Mouse (Mus musculus) T-helper 2 cell (primary cell): ENCODE measurements around the gene Amer3.
"Not testable (repeated sequence)": the region's sequence is repeated elsewhere in the genome, so short reads cannot be mapped to it uniquely, and the experiment has no call there.

Source experiments
- in situ Hi-C: fragments of 300-600 bp; cut with MboI, MseI; formaldehyde crosslinking; loops from one replicate; pipeline ENCODE4 v1.15.1; 2025; ENCODE audit warnings: high pct_unique_total_duplicates

Gene Amer3

DNA sequence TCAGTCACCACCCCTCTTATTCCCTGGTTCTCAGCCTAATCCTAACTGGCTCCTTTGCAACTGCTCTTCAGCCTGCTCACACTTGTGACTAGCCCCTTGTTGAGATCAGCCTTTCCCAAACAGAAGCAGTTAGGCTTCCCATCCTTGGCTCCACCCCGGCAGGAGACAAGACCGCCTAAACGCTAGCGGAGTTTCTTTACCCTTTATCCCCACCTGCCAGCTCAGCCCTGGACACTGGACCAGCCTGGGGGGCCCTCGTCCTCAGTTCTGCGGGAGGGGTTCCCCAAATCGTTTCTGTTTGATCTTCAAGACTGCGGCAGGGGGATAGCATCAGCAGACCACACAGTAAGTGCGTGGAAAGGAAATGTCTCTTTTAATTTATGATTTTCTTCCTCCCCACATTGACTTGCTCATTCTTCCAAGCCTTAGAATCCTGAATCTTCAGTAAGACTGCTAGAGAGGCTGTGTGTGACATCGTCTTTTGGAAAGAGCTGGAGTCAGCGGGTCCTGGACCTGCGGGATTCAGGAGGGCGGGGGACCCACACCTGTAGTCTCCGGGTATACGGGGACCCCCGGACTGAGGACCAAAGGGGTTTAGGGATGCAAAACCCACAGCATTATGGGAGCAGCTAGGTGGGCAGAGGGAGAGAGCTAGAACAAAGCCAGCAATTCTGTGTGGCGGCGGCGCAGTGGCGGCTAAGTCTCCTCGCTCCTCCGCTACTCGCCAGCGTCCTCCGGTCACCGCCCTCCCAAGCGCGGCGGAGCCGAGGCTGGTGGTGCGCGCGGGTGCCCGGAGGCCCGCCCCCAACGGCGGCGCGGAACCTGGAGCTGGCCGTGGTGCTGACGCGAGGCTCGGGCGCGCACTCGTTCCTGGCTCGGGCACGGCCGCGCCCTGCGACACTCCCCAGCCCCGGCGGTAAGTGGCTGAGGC lies at the start of gene Amer3:
Amer3 (plus strand) TSS at position 807 of the 931 bp plus-strand sequence.
- in situ Hi-C loops: no loop called here

- in situ Hi-C loops: not testable (repeated sequence)
Observed at GRCm38 (mm10) chr1:34534574-34534973, 44.9 kb upstream of the Amer3 start.

- in situ Hi-C loops: not testable (repeated sequence)
Observed at GRCm38 (mm10) chr1:34535043-34535698, 44.3 kb upstream of the Amer3 start, which contains the start of gene Cfc1. Gene Cfc1, plus strand, starts transcription at chr1:34535648.

DNA sequence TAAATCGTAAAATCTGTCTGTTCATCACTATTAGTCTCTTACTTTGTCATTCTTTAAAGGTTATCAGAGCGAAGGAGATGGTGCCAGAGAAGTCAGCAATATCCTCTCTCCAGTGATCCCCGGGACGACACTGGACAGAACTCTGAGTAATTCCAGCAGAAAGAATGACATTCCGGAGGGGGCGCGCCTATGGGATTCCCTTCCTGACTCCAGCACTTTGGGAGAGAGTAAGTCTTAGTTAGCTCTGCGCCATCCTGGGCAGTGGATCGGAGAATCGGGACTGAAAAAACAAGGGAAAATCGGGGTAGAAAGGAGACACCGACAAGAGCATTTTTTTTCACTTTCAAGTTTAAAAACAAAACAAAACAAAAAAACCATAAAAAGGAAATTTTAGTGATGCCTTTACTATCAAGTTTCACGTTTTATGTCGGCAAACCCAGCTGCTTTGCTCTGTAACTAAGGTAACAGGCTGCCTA lies 43.1 kb upstream of the Amer3 start:
- in situ Hi-C loops: no loop called here

DNA sequence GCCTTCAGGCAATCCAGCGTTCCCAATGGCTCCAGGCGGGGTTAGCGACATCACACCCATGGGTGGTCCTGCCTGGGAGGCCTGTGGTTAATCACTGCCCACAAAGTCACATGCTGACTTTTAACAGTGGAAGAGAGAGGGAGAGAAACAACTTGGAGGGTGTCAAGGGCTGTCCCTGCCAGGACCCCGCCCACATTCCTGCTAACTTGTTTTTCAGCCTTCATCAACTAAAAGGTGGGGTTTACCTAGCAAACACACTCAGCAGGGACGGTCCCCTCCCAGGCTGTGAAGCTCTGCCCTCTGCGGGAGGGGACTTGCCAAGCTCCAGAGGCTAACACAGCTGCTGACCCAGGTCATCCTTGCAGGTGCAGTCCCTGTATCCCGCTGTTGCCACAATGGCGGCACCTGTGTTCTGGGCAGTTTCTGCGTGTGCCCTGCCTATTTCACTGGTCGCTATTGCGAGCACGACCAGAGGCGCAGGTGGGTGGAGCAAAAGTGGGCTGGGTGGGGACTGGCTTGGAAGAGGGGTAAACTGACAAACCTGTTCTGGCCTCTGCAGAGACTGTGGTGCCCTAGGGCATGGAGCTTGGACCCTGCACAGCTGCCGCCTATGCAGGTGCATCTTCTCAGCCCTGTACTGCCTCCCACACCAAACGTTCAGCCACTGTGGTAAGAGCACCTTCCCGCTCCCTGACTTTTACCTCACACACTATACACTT lies 42.5 kb upstream of the Amer3 start:
- in situ Hi-C loops: no loop called here

DNA sequence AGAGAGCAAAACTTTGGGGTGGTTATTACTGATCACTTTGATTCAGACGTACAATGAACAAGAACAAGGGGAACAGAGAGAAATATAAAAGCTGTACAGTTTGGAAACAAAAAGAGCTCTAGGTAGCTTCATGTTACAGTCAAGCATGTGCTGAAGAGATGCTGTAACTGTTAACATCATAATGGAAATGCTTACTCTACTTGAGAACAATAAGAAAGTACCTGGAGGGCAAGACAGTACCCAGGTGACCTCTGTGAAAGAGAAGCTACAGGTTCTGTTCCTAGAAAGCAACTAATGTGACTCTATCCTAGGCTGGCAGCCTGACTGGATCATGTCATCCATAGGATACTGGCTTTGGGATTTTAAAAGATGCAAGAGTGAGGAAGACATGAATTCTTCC lies 32.4 kb upstream of the Amer3 start:
- in situ Hi-C loops: no loop called here

GRCm38 (mm10) chr1:34553690-34554089 lies 25.8 kb upstream of the Amer3 start:
- in situ Hi-C loops: no loop called here

DNA sequence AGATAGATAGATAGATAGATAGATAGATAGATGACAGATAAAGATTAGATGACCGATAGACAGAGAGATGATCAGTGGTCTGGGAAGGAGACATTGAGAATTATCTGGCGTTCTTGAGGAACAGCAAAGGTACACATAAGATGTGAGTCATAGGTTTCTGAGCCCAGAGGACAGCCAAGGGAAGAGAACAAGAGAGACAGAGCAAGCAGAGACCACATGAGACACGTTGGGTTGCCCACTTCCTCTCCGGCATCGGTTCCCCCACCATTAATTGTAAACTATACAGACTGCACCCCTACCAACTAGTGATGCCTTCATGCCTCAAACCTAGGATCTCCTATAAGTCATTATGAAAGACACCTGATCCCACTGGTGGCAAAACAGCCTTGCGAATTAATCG lies 25.2 kb upstream of the Amer3 start:
- in situ Hi-C loops: no loop called here

DNA sequence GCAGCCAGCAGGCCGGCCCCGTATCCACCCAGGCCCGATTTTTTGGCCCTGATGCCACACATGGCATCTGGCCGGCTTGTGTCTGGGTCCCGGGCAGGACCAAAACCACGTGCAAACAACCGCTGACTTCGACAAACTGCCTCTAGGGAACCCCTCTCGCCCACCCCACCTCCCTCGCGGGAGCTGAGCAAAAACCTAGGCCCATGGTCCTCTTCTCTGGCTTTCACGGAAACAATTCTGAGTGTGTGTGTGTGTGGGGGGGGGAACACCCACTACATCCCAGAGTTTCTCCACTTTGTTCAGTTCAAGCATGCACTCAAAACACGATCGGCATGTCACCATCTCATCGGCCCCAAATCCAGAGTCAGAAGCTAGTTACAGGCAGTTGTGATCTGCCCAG lies 18.6 kb upstream of the Amer3 start, which contains the start of gene Prss40:
Prss40 (minus strand) TSS at position 101 of the 400 bp plus-strand sequence.
- in situ Hi-C loops: no loop called here

DNA sequence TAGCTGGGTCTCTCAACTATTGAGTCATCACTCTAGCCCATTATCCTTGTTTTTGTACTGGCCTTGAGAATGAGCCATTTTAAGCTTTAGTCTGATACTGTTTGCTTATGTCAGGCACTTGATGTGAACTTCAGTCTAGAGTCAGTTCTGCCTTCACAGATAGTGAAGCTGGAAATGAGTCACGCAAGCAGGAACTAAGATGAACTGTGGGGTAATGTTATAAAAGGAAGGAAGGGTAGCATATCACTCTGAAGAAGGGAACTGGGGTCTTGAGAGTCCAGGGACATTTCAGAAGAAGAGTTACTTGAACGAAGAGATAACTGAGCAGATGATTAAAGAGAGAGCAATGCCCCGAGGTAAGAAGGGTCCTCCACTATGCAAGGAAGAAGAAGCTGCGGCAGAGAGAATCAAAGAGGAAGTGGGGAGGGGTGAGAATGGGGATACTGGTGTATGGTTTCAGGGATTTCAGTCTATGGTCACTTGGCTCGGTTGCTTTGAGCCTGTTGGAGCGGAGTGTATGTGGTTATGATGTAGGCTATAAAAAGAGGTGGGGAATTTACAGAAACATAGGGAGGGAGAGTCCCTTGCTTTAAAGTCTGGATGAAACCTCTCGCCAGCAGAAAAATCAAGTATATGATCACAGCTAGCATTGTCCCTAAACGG lies 14.9 kb upstream of the Amer3 start:
- in situ Hi-C loops: no loop called here

DNA sequence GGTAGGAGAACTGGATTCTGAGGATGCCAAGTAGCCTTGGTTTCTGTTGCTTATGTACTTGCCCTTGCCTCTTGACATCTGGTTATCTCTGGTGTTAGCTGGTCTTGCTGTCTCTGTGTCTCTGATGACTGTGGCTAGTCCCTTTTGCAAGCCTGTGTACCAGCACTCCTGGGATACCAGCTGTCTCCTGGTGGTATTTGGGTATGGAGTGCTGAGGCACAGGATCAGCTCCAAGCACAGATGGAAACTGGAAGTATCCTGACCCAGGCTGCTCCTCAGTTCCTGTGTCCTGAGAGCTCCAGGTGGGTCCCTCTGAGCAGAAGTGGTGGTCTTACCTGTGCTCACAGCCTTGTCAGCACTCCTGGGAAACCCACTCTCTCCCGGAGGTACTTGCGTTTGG lies 11.3 kb upstream of the Amer3 start:
- in situ Hi-C loops: no loop called here

DNA sequence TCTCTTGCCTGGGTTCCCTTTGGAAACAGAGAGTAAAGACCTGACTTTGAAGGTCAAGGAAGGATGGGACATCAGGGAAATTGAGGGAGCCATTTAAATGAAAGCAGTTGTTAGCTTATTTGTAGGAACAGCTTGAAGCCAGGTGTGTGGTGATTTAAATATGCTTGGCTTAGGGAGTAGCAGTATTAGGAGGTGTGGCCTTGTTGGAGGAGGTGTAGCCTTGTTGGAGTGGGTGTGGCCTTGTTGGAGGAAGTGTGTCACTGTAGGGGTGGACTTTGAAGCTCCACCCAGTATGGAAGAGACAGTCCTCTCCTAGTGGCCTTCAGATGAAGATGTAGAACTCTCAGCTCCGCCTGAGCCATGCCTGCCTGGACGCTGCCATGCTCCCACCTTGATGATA lies 9.6 kb upstream of the Amer3 start:
- in situ Hi-C loops: no loop called here

DNA sequence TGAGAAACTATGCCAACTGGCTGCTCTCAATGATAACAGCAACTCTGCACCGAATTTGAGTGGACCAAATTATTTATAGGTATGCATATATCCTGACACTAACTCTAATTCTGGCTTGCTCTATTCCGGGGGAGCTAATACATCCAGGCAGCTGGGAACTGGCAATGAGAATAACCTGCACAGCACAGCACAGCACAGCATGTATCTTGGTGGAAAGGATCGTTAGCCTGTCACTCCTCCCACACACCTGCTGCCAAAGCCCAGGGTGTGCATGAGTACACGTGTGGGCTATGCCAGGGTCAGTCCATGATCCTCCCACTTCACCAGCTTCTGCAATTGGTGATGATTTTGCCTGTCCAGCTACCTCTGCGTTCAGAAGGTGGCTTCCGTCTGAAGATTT lies 8.0 kb upstream of the Amer3 start:
- in situ Hi-C loops: no loop called here

GRCm38 (mm10) chr1:34573221-34573620 lies 6.2 kb upstream of the Amer3 start:
- in situ Hi-C loops: no loop called here

- in situ Hi-C loops: no loop called here
Observed at GRCm38 (mm10) chr1:34579782-34580356, 412 bp downstream of the Amer3 start.

GRCm38 (mm10) chr1:34582218-34582617 lies 2.8 kb downstream of the Amer3 start:
- in situ Hi-C loops: no loop called here

GRCm38 (mm10) chr1:34583821-34584263 lies 4.4 kb downstream of the Amer3 start:
- in situ Hi-C loops: no loop called here

- in situ Hi-C loops: no loop called here
Observed at GRCm38 (mm10) chr1:34584736-34585135, 5.3 kb downstream of the Amer3 start.

DNA sequence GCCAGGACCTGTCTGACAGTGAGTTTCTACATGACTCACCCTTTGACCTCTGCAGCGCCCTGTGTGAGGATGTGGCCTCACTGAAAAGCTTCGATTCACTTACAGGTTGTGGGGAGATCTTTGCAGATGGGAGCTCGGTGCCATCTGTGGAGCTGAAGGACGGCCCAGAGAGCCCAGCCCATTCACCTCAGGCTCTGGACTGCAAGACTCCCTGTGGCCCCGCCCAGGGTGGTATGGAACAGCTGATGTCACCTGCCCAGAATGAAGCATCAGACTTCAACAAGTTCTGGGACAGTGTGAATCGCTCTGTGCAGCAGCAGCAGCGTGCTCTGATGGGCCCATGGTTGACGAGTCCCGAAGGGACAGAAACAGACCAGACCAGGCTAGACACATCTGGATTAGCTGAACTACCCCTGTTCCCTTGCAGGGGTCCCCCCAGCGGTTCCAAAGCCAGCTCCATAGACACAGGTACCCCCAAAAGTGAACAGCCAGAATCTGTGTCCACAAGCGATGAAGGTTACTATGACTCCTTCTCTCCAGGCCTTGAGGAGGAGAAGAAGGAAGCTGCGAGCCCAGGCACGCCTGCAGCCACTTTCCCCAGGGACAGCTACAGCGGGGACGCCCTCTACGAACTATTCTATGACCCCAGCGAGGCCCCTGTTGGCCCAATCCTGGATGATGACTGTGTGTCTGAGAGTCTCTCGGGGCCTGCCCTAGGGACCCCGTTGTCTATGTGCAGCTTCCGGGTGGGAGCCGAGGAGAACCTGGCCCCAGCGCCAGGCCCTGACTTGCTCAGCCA lies 8.0 kb downstream of the Amer3 start:
- in situ Hi-C loops: no loop called here

DNA sequence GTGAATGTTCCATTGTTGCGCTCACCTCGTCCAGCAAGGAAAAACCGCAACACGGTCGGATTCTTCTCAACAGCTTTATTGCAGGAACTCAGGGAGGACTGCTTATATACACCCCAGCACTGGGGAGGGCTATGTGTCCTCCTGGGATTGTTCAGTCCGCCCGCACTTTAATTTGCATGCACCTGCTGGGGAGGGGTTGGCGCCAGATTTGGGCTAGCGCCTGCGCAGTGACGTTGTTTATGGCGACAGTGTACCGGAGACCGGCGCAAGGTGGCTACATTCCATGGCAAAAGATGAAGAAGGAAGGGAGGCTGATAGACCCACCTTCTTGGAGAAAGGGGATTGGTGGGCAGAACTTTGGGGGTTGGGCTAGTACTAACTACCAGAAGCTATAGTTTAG lies 20.5 kb downstream of the Amer3 start:
- in situ Hi-C loops: loop anchor here (5.0 kb wide), 1 partner anchor 388 kb away; no protein-coding TSS in a partner anchor
